Mouse (Mus musculus) kidney, postnatal 4 days (tissue): ENCODE measurements at regions not wholly inside any gene's neighbourhood (a gene's known extent, or its start where the extent isn't known, plus 50 kb on each side); places are given as distances from the start of the nearest gene placed in this dataset.
A peak's percentile ranks its signal among the peaks of the same experiment; 100 is the strongest.

Experiments
- DNase-seq, 2 experiments: peaks; one replicate each; pipeline ENCODE4 v3.0.0; 2021; ENCODE audit warnings: mixed read lengths in 2 of 2

GRCm38 (mm10) chr11:104038271-104038800 is 71.8 kb downstream of the Arf2 start:
- DNase-seq: no peak

GRCm38 (mm10) chr11:104045216-104045615 is 78.7 kb downstream of the Arf2 start:
- DNase-seq: no peak

GRCm38 (mm10) chr11:104051986-104052385 is 80.7 kb upstream of the Crhr1 start:
- DNase-seq: no peak

GRCm38 (mm10) chr11:104053242-104053641 is 79.4 kb upstream of the Crhr1 start:
- peak; percentile 72 to 76 for DNase-seq

- no peak for DNase-seq
Measured at GRCm38 (mm10) chr11:104055941-104056340, 76.7 kb upstream of the Crhr1 start.

GRCm38 (mm10) chr11:104057046-104057445 is 75.6 kb upstream of the Crhr1 start:
- DNase-seq: no peak

GRCm38 (mm10) chr11:104058600-104058999 is 74.1 kb upstream of the Crhr1 start:
- DNase-seq: no peak

GRCm38 (mm10) chr11:104059085-104059484 is 73.6 kb upstream of the Crhr1 start:
- no peak for DNase-seq

GRCm38 (mm10) chr11:104061361-104061760 is 71.3 kb upstream of the Crhr1 start:
- DNase-seq: no peak

GRCm38 (mm10) chr11:104065181-104065580 is 67.5 kb upstream of the Crhr1 start:
- no peak for DNase-seq

- DNase-seq: no peak
Measured at GRCm38 (mm10) chr11:104072591-104073183, 60.0 kb upstream of the Crhr1 start.

- DNase-seq: no peak
Measured at GRCm38 (mm10) chr11:104074763-104075162, 57.9 kb upstream of the Crhr1 start.

GRCm38 (mm10) chr11:104075394-104075793 is 57.3 kb upstream of the Crhr1 start:
- DNase-seq: no peak

- no peak for DNase-seq
Measured at GRCm38 (mm10) chr11:104082083-104082482, 50.6 kb upstream of the Crhr1 start.
